ENCODE assay signal across 9 mouse cellular contexts in the genomic region with DNA sequence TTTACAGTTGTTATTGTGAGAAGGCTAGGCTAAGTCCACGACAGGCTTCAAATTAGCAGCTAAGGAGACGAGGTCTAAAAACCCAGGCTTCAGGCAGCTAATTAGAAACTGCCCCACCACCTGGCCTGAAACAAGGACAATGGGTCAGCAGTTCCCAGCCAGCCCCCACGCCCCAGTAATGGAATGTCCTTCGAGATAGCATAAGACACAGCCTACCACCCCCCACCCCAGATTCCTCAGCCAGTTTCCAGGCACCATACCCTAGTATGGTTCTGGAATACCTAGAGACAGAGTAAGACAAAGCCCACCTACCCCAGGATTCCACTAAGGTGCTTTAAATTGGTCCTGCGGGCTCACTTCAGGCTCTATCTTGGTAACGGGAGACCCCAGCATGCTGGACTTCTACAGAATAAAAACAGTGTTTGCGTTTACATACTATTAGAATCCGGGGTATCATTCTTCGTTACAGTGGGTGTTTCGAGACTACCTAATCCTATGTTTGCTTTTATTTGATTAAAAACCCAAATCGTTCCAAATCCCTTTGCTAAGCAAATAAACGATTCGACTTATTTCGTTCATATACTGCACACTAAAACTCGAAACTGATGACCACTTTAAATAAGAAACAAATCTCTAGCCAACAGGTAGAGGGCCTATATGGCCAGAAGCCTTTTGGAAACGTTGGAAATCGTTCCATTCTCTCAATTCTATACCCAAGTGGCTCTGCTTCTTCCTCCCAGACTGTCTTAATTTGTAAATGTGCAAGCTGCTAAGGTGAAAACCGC. TPM values are rescaled to one million over a fixed set of nuclear protein-coding genes. Genes with fewer than 3 reads are reported as not detected.
DNase-seq lines count a peak whose midpoint lies in the region; ATAC-seq and TF ChIP-seq lines count a peak whose summit lies in the region.
"Had no signal": no experiment of that assay in that cellular context is flagged by ENCODE, and none has a peak within 500 bp of the region (broad histone marks: within the 10 kb centered on the region; RNA-seq: fewer than 3 reads in every experiment).

No protein-coding gene starts in this region.

- H3K9ac ChIP-seq in forebrain, embryonic 15.5 days (replicated peaks) = peak overlapping the region; percentile 87
- H3K9ac ChIP-seq in kidney, embryonic 14.5 days (ENCODE audit: low read depth, low read length) = peak overlapping the region; percentile 90

- H3K27me3 ChIP-seq in forebrain, embryonic 15.5 days = no peaks in the 10 kb centered on the region
- no peaks in the 10 kb centered on the region for H3K27me3 ChIP-seq in kidney, embryonic 14.5 days (ENCODE audit: control insufficient read depth, insufficient read depth, low read length)
- no peaks in the 10 kb centered on the region for H3K27me3 ChIP-seq in testis, adult 2 months (ENCODE audit: control insufficient read depth, insufficient read depth, low read length)
- H3K27me3 ChIP-seq: Patski had no signal

- H3K4me3 ChIP-seq in forebrain, embryonic 15.5 days = peak overlapping the region; percentile 62
- peak overlapping the region; percentile 60 for H3K4me3 ChIP-seq in kidney, embryonic 14.5 days (ENCODE audit: low read length)
- H3K4me3 ChIP-seq in testis, adult 2 months (ENCODE audit: control insufficient read depth, low read depth, low read length) = peak overlapping the region; percentile 99

- TF ChIP-seq POLR2A in brain, embryonic 14.5 days (IDR thresholded peaks at IDR 0.05; ENCODE audit: borderline replicate concordance, extremely low read depth, insufficient read depth, insufficient read length, poor library complexity, severe bottlenecking) = no peak
- no peak for TF ChIP-seq POLR2A in testis, adult 2 months (IDR thresholded peaks at IDR 0.05; ENCODE audit: control insufficient read depth, low read depth, low read length)

- peak overlapping the region; percentile 67 for H3K4me2 ChIP-seq in forebrain, embryonic 15.5 days (replicated peaks)
- peak overlapping the region; percentile 79 for H3K4me2 ChIP-seq in kidney, embryonic 14.5 days (replicated peaks; ENCODE audit: low read depth, low read length)

- no peaks in the 10 kb centered on the region for H3K9me3 ChIP-seq in forebrain, embryonic 15.5 days
- no peaks in the 10 kb centered on the region for H3K9me3 ChIP-seq in kidney, embryonic 14.5 days (ENCODE audit: control insufficient read depth, low read length)

- DNase-seq in adrenal gland, postnatal 14 days = peak; percentile 47
- DNase-seq in adrenal gland, postnatal 4 days (ENCODE audit: low spot score in 2 of 2) = no peak
- DNase-seq in brain, embryonic 14.5 days (ENCODE audit: low read depth) = peak; percentile 73
- peak; percentile 40 for DNase-seq in lung, postnatal 36 days
- no peak for DNase-seq in layer of hippocampus, adult 9-11 months

- H3K36me3 ChIP-seq in forebrain, embryonic 15.5 days = peaks cover 9% of the 10 kb centered on the region
- peaks cover 13% of the 10 kb centered on the region for H3K36me3 ChIP-seq in kidney, embryonic 14.5 days (ENCODE audit: control insufficient read depth, insufficient read depth, low read length)
- H3K36me3 ChIP-seq in testis, adult 2 months (ENCODE audit: control insufficient read depth, insufficient read depth, low read length) = peaks cover 3% of the 10 kb centered on the region; the same call in 1 of the 2 replicates

- under 1% methylated on average over 18 of the region's 18 CpGs for WGBS in forebrain, embryonic 15.5 days
- 3% methylated on average over 18 of the region's 18 CpGs for WGBS in kidney, embryonic 14.5 days

- H3K4me1 ChIP-seq in forebrain, embryonic 15.5 days = peaks cover 24% of the 10 kb centered on the region
- H3K4me1 ChIP-seq in kidney, embryonic 14.5 days (ENCODE audit: control insufficient read depth, insufficient read depth, low read length) = peaks cover 10% of the 10 kb centered on the region
- peaks cover 6% of the 10 kb centered on the region for H3K4me1 ChIP-seq in testis, adult 2 months (ENCODE audit: control insufficient read depth, insufficient read depth, low read length)

- no peak for TF ChIP-seq CTCF in brain, embryonic 14.5 days (IDR thresholded peaks at IDR 0.05; ENCODE audit: borderline replicate concordance, extremely low read depth, insufficient read depth, insufficient read length)
- TF ChIP-seq CTCF in testis, adult 2 months (IDR thresholded peaks at IDR 0.05; ENCODE audit: control insufficient read depth, insufficient read depth, insufficient replicate concordance, low read depth, low read length) = no peak

- ATAC-seq in forebrain, embryonic 15.5 days (replicated peaks) = no peak
- peak; percentile 28 for ATAC-seq in kidney, embryonic 14.5 days (ENCODE audit: low FRiP score, low TSS enrichment)

- H3K27ac ChIP-seq in forebrain, embryonic 15.5 days (replicated peaks) = peak overlapping the region; percentile 98
- H3K27ac ChIP-seq in kidney, embryonic 14.5 days (ENCODE audit: low read depth, low read length) = peak overlapping the region; percentile 99
- H3K27ac ChIP-seq in testis, adult 2 months (ENCODE audit: control insufficient read depth, insufficient read depth, low read depth, low read length) = peak overlapping the region; percentile 98

RNA-seq across cellular contexts. Expression of gene Hnrnpa3, which starts 1.0 kb away (rescaled TPM):
- 509 and 538 TPM in 2 replicates for total RNA-seq in adrenal gland, postnatal 14 days (2021)
- 100 to 1,000 TPM; 525 to 570 TPM for total RNA-seq in adrenal gland, postnatal 4 days (2021)
- 311 and 481 TPM in 2 replicates for polyA plus RNA-seq in brain, embryonic 14.5 days (2012; rRNA removed)
- polyA plus RNA-seq in forebrain, embryonic 15.5 days (2015; fragmentation: Nextera tagmentation; extraction: Ambion mirVana) = 256 and 258 TPM in 2 replicates
- 300 and 331 TPM in 2 replicates for polyA plus RNA-seq in kidney, embryonic 14.5 days (2014; fragmentation: Nextera tagmentation; extraction: Ambion mirVana)
- polyA plus RNA-seq in testis, adult 2 months (2012; rRNA removed) = 42.0 and 60.0 TPM in 2 replicates

RNA-seq across cellular contexts. Expression of gene Nfe2l2, which starts 46.3 kb away (rescaled TPM):
- 93.6 and 103 TPM in 2 replicates for total RNA-seq in adrenal gland, postnatal 14 days (2021)
- total RNA-seq in adrenal gland, postnatal 4 days (2021) = 10 to 100 TPM; 71.3 to 80.4 TPM
- 11.0 and 11.2 TPM in 2 replicates for polyA plus RNA-seq in brain, embryonic 14.5 days (2012; rRNA removed)
- polyA plus RNA-seq in forebrain, embryonic 15.5 days (2015; fragmentation: Nextera tagmentation; extraction: Ambion mirVana) = 13.3 and 14.3 TPM in 2 replicates
- polyA plus RNA-seq in kidney, embryonic 14.5 days (2014; fragmentation: Nextera tagmentation; extraction: Ambion mirVana) = 57.1 and 67.6 TPM in 2 replicates
- 11.5 and 14.0 TPM in 2 replicates for polyA plus RNA-seq in testis, adult 2 months (2012; rRNA removed)

Comparison
In these comparisons a context has a peak if more than half of its experiments do, and no peak if none do; other contexts are left out.
1. DNase-seq: peak in adrenal gland, postnatal 14 days (single experiment), brain, embryonic 14.5 days (single experiment) and lung, postnatal 36 days (single experiment); none in adrenal gland, postnatal 4 days (0 of 2) and layer of hippocampus, adult 9-11 months (single experiment).
2. Peak in every context shown above with its lines, with median percentiles within 50 percentile points of each other: H3K27ac ChIP-seq and H3K4me3 ChIP-seq.